Mouse (Mus musculus) MN1 (cell line): ENCODE measurements around the gene Crtap.
A peak's percentile ranks its signal among the peaks of the same experiment; 100 is the strongest.
"Not testable (repeated sequence)": the region's sequence is repeated elsewhere in the genome, so short reads cannot be mapped to it uniquely, and the experiment has no call there.

Source experiments
- DNase-seq: peaks from one replicate; pipeline ENCODE4 v3.0.0-alpha.2; 2016; ENCODE audit warnings: low spot score

Crtap gene

GRCm38 (mm10) chr9:114395258-114395657 is 4.8 kb upstream of the Crtap start:
- no peak for DNase-seq

- DNase-seq: no peak
Observed at GRCm38 (mm10) chr9:114394677-114395076, 4.2 kb upstream of the Crtap start.

GRCm38 (mm10) chr9:114394136-114394535 is 3.7 kb upstream of the Crtap start:
- not testable (repeated sequence) for DNase-seq

- DNase-seq: no peak
Observed at GRCm38 (mm10) chr9:114390749-114391075, 237 bp upstream of the Crtap start.

- DNase-seq: peak; percentile 37
Observed at GRCm38 (mm10) chr9:114389371-114389904, 1.0 kb downstream of the Crtap start.

- DNase-seq: no peak
Observed at GRCm38 (mm10) chr9:114388701-114389370, 1.6 kb downstream of the Crtap start.

- no peak for DNase-seq
Observed at GRCm38 (mm10) chr9:114388288-114388687, 2.2 kb downstream of the Crtap start.

GRCm38 (mm10) chr9:114387086-114387485 is 3.4 kb downstream of the Crtap start:
- no peak for DNase-seq

- no peak for DNase-seq
Observed at GRCm38 (mm10) chr9:114385160-114385559, 5.3 kb downstream of the Crtap start.

GRCm38 (mm10) chr9:114384691-114385090 is 5.8 kb downstream of the Crtap start:
- DNase-seq: no peak

- no peak for DNase-seq
Observed at GRCm38 (mm10) chr9:114382936-114383710, 7.4 kb downstream of the Crtap start.

- peak; percentile 64 for DNase-seq
Observed at GRCm38 (mm10) chr9:114380881-114381733, 9.4 kb downstream of the Crtap start.

- no peak for DNase-seq
Observed at GRCm38 (mm10) chr9:114379871-114380270, 10.6 kb downstream of the Crtap start.

GRCm38 (mm10) chr9:114377168-114377567 is 13.3 kb downstream of the Crtap start:
- no peak for DNase-seq

- no peak for DNase-seq
Observed at GRCm38 (mm10) chr9:114375276-114375962, 15.1 kb downstream of the Crtap start.

GRCm38 (mm10) chr9:114371717-114372116 is 18.8 kb downstream of the Crtap start:
- DNase-seq: not testable (repeated sequence)

- not testable (repeated sequence) for DNase-seq
Observed at GRCm38 (mm10) chr9:114369389-114369788, 21.1 kb downstream of the Crtap start.

GRCm38 (mm10) chr9:114368471-114368858 is 22.0 kb downstream of the Crtap start:
- no peak for DNase-seq

- DNase-seq: peak; percentile 86
Observed at GRCm38 (mm10) chr9:114367783-114368470, 22.5 kb downstream of the Crtap start.

- not testable (repeated sequence) for DNase-seq
Observed at GRCm38 (mm10) chr9:114329855-114330254, 60.6 kb downstream of the Crtap start, which contains the start of gene Bcl2a1c. Gene Bcl2a1c, plus strand, starts transcription at chr9:114330135.

GRCm38 (mm10) chr9:114328332-114328731 is 62.1 kb downstream of the Crtap start:
- not testable (repeated sequence) for DNase-seq
